Mouse (Mus musculus): ENCODE results near the gene Phf23.

DNA sequence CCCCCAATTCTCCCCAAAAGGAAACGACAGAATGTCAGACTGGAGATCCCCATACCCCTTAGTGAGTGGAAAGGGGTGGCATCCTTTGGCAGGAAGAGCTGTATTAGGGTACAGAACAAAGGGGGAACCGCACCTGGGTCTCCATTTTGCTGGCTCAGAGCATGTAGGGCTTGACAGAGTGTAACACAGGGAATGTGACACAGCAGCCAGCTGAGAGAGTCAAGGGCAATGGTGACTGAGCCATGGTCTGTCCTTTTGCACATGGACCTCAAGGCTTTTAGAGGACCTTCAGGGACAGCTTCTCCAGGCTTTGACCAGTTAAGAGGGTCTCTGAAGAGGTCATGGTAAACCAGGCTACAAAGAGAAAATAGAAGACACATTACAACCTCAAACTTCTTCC, 20.7 kb upstream of the Phf23 start:
- TF ChIP-seq CTCF (IDR thresholded peaks at IDR 0.05; ENCODE audit: borderline replicate concordance, insufficient read depth, low read depth, low read length) (no peak), POLR2A (IDR thresholded peaks at IDR 0.05; ENCODE audit: borderline replicate concordance, insufficient read depth, low read length) (no peak)
